Mouse (Mus musculus) gastrocnemius, adult 8-10 months (tissue): ENCODE measurements around the gene Gfy. TPM values are rescaled to one million over a fixed set of nuclear protein-coding genes. Genes with fewer than 3 reads are reported as not detected.

Experiments used
- DNase-seq, 2 experiments: peaks; one replicate each; pipeline ENCODE4 v3.0.0; 2022; ENCODE audit warnings: low spot score in 2 of 2
- total RNA-seq, 4 experiments: library from RNA; stranded (reverse); gene quantifications; 2 replicates each; pipeline ENCODE4 v1.2.4; 2022

Gfy gene
- total RNA-seq, 4 experiments from 2014 or later = not detected

GRCm38 (mm10) chr7:45150321-45150720, 29.0 kb downstream of the Gfy start:
- no peak for DNase-seq

- no peak for DNase-seq
These were observed 29.8 kb downstream of the Gfy start for GRCm38 (mm10) chr7:45149545-45149944.

GRCm38 (mm10) chr7:45148534-45149098, 30.8 kb downstream of the Gfy start:
- no peak for DNase-seq

- no peak for DNase-seq
These were observed 31.5 kb downstream of the Gfy start for GRCm38 (mm10) chr7:45147899-45148298.

- DNase-seq = no peak
These were observed 32.1 kb downstream of the Gfy start for GRCm38 (mm10) chr7:45147267-45147666.

- DNase-seq = no peak
These were observed 33.9 kb downstream of the Gfy start for GRCm38 (mm10) chr7:45145460-45145859.

- no peak for DNase-seq
These were observed 34.8 kb downstream of the Gfy start for GRCm38 (mm10) chr7:45144368-45145174.

GRCm38 (mm10) chr7:45141914-45142313, 37.5 kb downstream of the Gfy start:
- DNase-seq = no peak

- DNase-seq = no peak
These were observed 38.0 kb downstream of the Gfy start for GRCm38 (mm10) chr7:45141319-45141718.

GRCm38 (mm10) chr7:45139904-45140723, 39.3 kb downstream of the Gfy start:
- DNase-seq = no peak

GRCm38 (mm10) chr7:45138403-45138802, 41.0 kb downstream of the Gfy start:
- DNase-seq = no peak

- no peak for DNase-seq
These were observed 42.0 kb downstream of the Gfy start for GRCm38 (mm10) chr7:45137171-45138006.

GRCm38 (mm10) chr7:45135993-45136567, 43.3 kb downstream of the Gfy start, which contains the start of the genes Gm45713 and Flt3l:
Gene Gm45713 (minus strand): TSS chr7:45136231.
Gene Flt3l (minus strand): TSS chr7:45136432.
- peak; percentile 88 to 89 for DNase-seq

- DNase-seq = no peak
These were observed 44.0 kb downstream of the Gfy start for GRCm38 (mm10) chr7:45135370-45135769.

GRCm38 (mm10) chr7:45134544-45135026, 44.8 kb downstream of the Gfy start:
- no peak for DNase-seq

- no peak for DNase-seq
These were observed 45.8 kb downstream of the Gfy start for GRCm38 (mm10) chr7:45133446-45134159.

GRCm38 (mm10) chr7:45131850-45132249, 47.5 kb downstream of the Gfy start:
- no peak for DNase-seq

GRCm38 (mm10) chr7:45129776-45130512, 49.4 kb downstream of the Gfy start:
- DNase-seq = no peak

GRCm38 (mm10) chr7:45129318-45129717, 50.1 kb downstream of the Gfy start:
- DNase-seq = no peak
